Mouse (Mus musculus): ENCODE measurements around the gene Eif2s3x. TPM values are rescaled to one million over a fixed set of nuclear protein-coding genes. Genes with fewer than 3 reads are reported as not detected.

The Eif2s3x gene
- 89.0 and 137 TPM in 2 replicates for total RNA-seq (2012; rRNA removed)

DNA sequence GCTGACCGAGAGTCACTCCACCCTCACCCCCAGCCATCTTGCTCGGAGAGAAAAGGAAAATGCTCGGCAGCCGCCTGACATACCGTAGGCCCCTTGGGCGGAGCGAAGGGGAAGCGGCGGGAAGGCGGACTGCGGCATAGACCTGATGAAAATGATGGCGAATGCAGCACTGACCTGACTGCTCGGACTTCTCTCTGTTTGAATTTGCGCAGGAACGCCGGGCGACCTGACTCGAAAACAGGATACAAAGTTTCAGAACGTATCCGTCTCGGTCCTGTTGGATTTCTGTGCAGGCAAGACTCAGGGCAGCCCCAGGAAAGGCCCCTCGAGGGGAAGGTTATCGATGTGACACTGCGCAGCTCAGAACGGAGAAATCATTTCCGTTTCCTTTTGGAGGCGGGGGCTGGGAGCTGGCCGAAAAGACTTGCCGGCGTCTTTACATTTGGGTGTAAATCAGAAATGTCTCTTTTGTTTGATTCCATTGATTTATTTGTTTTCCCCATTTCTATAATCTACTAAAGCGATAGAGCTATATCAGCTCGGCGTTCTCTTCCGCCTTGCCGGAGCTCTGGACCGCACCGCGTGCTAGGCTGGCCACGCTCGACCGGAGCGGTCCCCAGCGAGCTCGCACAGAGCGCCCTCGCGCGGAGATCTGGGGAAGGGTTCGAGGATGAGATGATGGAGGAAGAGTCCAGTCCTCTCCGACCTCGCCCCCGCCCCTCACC lies at the start of gene Eif2s3x:
TSS of gene Eif2s3x (minus strand) at position 266 of the 725 bp plus-strand sequence.
- Histone ChIP-seq H3K4me3 (ENCODE audit: insufficient read depth in 1 of 2, low read depth in 1 of 2, low read length in 2 of 2, poor library complexity in 1 of 2, severe bottlenecking in 1 of 2) (peak within 1 kb of the TSS; percentile 98), H3K36me3 (ENCODE audit: control insufficient read depth, insufficient read depth, low read length, poor library complexity, severe bottlenecking) (peaks cover 12% of the 10 kb centered on the region; the same call in 1 of the 2 replicates), H3K9ac (ENCODE audit: insufficient read depth, low read depth, low read length, poor library complexity, severe bottlenecking) (peak within 1 kb of the TSS; percentile 99), H3K9me3 (ENCODE audit: control insufficient read depth, insufficient read depth, low read depth, low read length) (no peaks in the 10 kb centered on the region), H3K27ac (ENCODE audit: insufficient read depth, low read depth, low read length, poor library complexity, severe bottlenecking) (peak within 1 kb of the TSS; percentile 86), H3K4me1 (ENCODE audit: control insufficient read depth in 2 of 2, insufficient read depth in 2 of 2, low read length in 2 of 2, poor library complexity in 1 of 2) (0 out of 4 replicates have a peak, but pooled peaks cover 0 to 2% of the 10 kb centered on the region in 2 experiments)
- in situ Hi-C loops (cut with MboI; ENCODE audit: low sequenced_read_pairs in 2 of 2, unreplicated experiment in 2 of 2) = no loop called here
- TF ChIP-seq CHD2 (IDR thresholded peaks at IDR 0.05; ENCODE audit: low read depth, low read length) (no peak), HCFC1 (IDR thresholded peaks at IDR 0.05; ENCODE audit: borderline replicate concordance, insufficient read depth, low read length) (peak; percentile 76; the same call in 1 of the 2 replicates)
- peak; percentile 73 for DNase-seq (ENCODE audit: low read depth, low spot score)

DNA sequence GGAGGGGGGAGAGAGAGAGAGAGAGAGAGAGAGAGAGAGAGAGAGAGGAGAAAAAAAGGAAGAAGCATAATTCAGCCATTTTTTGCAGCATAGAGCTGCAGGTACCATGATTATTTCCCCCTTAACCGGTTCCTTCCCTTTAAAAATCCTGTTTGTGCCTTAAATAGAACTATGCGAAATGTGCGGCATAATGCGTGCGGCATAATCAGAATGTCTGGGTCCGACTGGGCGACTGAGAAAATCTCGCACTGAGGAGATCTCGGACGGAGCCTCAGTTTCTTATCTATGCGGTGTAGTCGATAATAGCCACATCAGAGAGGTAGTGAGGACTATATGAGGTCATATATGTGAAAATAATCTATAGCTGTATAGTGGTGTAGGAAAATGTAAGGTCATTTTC lies 22.9 kb upstream of the Eif2s3x start:
- H3K36me3 ChIP-seq (ENCODE audit: control insufficient read depth, insufficient read depth, low read length, poor library complexity, severe bottlenecking) = no peaks in the 10 kb centered on the region
- H3K4me1 ChIP-seq (ENCODE audit: control insufficient read depth in 2 of 2, insufficient read depth in 2 of 2, low read length in 2 of 2, poor library complexity in 1 of 2) = no peaks in the 10 kb centered on the region
- TF ChIP-seq ZC3H11A (IDR thresholded peaks at IDR 0.05; ENCODE audit: borderline replicate concordance, low read depth, low read length) (no peak), ZNF384 (IDR thresholded peaks at IDR 0.05; ENCODE audit: low read depth, low read length) (no peak), MAFK (IDR thresholded peaks at IDR 0.05; ENCODE audit: insufficient read depth, low read depth, low read length) (no peak), HCFC1 (IDR thresholded peaks at IDR 0.05; ENCODE audit: borderline replicate concordance, insufficient read depth, low read length) (no peak), CHD2 (IDR thresholded peaks at IDR 0.05; ENCODE audit: low read depth, low read length) (no peak)
- no peak overlapping the region for H3K9ac ChIP-seq (ENCODE audit: insufficient read depth, low read depth, low read length, poor library complexity, severe bottlenecking)
- H3K4me3 ChIP-seq (ENCODE audit: insufficient read depth in 1 of 2, low read depth in 1 of 2, low read length in 2 of 2, poor library complexity in 1 of 2, severe bottlenecking in 1 of 2) = peak overlapping the region; percentile 81 to 94
- in situ Hi-C loops (cut with MboI; ENCODE audit: low sequenced_read_pairs in 2 of 2, unreplicated experiment in 2 of 2) = no loop called here
- DNase-seq (ENCODE audit: low read depth, low spot score) = no peak
- no peaks in the 10 kb centered on the region for H3K9me3 ChIP-seq (ENCODE audit: control insufficient read depth, insufficient read depth, low read depth, low read length)
- H3K27ac ChIP-seq (ENCODE audit: insufficient read depth, low read depth, low read length, poor library complexity, severe bottlenecking) = no peak overlapping the region

DNA sequence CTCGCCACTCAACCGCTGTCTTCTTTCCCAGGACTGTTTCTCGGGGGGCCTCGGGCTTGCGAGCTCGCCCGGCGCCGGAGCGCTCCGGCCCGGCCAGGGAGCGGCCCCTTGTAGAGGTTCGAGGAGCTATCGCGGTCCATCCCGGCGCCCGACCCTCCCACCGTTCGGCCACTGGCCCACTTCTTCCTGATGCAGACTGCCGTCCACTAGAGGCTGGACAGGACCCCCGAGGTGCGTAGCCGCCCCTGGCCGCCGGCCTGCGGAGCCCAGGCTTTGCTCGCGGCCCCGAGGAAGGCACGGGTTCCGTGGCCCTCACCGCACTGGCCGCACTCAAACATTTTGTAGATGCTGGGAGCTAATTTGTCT lies 22.5 kb upstream of the Eif2s3x start:
- H3K27ac ChIP-seq (ENCODE audit: insufficient read depth, low read depth, low read length, poor library complexity, severe bottlenecking) = no peak overlapping the region
- no peak for TF ChIP-seq MAFK (IDR thresholded peaks at IDR 0.05; ENCODE audit: insufficient read depth, low read depth, low read length)
- in situ Hi-C loops (cut with MboI; ENCODE audit: low sequenced_read_pairs in 2 of 2, unreplicated experiment in 2 of 2) = no loop called here
- no peak for DNase-seq (ENCODE audit: low read depth, low spot score)
- H3K9me3 ChIP-seq (ENCODE audit: control insufficient read depth, insufficient read depth, low read depth, low read length) = no peaks in the 10 kb centered on the region
- H3K4me1 ChIP-seq (ENCODE audit: control insufficient read depth in 2 of 2, insufficient read depth in 2 of 2, low read length in 2 of 2, poor library complexity in 1 of 2) = no peaks in the 10 kb centered on the region
- H3K9ac ChIP-seq (ENCODE audit: insufficient read depth, low read depth, low read length, poor library complexity, severe bottlenecking) = peak overlapping the region; percentile 81
- no peaks in the 10 kb centered on the region for H3K36me3 ChIP-seq (ENCODE audit: control insufficient read depth, insufficient read depth, low read length, poor library complexity, severe bottlenecking)
- H3K4me3 ChIP-seq (ENCODE audit: insufficient read depth in 1 of 2, low read depth in 1 of 2, low read length in 2 of 2, poor library complexity in 1 of 2, severe bottlenecking in 1 of 2) = peak overlapping the region; percentile 81 to 94

DNA sequence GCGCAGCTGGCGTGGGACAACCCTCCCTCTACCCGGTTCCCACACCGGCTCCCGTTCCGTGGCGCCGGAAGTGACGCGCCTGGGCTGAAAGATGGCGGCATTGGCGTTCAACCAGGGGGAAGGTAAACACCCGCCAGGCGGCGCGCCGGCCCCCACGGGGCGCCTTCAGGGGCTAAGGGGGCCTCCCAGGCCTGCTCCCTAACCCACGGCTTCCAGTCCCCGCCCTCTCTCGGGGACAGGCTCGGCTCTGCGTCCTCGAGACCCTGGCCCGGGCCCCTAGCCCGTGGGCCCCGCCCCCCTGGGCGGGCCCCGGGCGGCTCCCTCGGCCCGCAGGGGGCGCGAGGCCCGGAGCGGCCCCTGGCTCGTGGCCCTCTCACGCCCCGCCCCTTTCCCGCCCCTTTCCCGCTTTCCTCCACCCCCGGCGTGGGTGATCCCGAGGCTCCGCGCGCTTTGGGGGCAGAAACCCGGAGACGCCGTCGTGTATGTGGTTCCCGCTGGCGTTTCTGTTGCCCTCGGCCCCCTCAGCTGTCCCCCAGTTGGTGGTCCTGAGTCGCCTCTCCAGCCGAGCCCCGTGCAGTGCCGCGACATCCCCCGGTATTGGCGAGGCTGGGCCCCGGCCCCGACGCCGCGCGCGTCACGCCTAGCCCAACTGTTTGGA lies 22.0 kb upstream of the Eif2s3x start, which contains the start of gene Klhl15:
TSS of gene Klhl15 (plus strand) at position 68 of the 658 bp plus-strand sequence.
- Histone ChIP-seq H3K4me1 (ENCODE audit: control insufficient read depth in 2 of 2, insufficient read depth in 2 of 2, low read length in 2 of 2, poor library complexity in 1 of 2) (no peaks in the 10 kb centered on the region), H3K4me3 (ENCODE audit: insufficient read depth in 1 of 2, low read depth in 1 of 2, low read length in 2 of 2, poor library complexity in 1 of 2, severe bottlenecking in 1 of 2) (peak within 1 kb of the TSS; percentile 86 to 94), H3K36me3 (ENCODE audit: control insufficient read depth, insufficient read depth, low read length, poor library complexity, severe bottlenecking) (no peaks in the 10 kb centered on the region), H3K27ac (ENCODE audit: insufficient read depth, low read depth, low read length, poor library complexity, severe bottlenecking) (peak within 1 kb of the TSS; percentile 31; the same call in 1 of the 2 replicates), H3K9ac (ENCODE audit: insufficient read depth, low read depth, low read length, poor library complexity, severe bottlenecking) (peak within 1 kb of the TSS; percentile 83), H3K9me3 (ENCODE audit: control insufficient read depth, insufficient read depth, low read depth, low read length) (no peaks in the 10 kb centered on the region)
- TF ChIP-seq ZC3H11A (IDR thresholded peaks at IDR 0.05; ENCODE audit: borderline replicate concordance, low read depth, low read length) (no peak), MAFK (IDR thresholded peaks at IDR 0.05; ENCODE audit: insufficient read depth, low read depth, low read length) (no peak), HCFC1 (IDR thresholded peaks at IDR 0.05; ENCODE audit: borderline replicate concordance, insufficient read depth, low read length) (no peak), ZNF384 (IDR thresholded peaks at IDR 0.05; ENCODE audit: low read depth, low read length) (no peak), CHD2 (IDR thresholded peaks at IDR 0.05; ENCODE audit: low read depth, low read length) (no peak)
- in situ Hi-C loops (cut with MboI; ENCODE audit: low sequenced_read_pairs in 2 of 2, unreplicated experiment in 2 of 2) = no loop called here
- peak; percentile 57 for DNase-seq (ENCODE audit: low read depth, low spot score)

All from ES-E14 (cell line).